Mouse (Mus musculus) olfactory bulb, adult 2 months (tissue): ENCODE results near the gene Itga2.

Experiments used
- CTCF ChIP-seq: fragments of 200-500 bp; IDR thresholded peaks from 2 replicates; pipeline ENCODE4 v1.5.1; 2012; ENCODE audit warnings: low read depth, mild to moderate bottlenecking, low read length, moderate library complexity; ENCODE audit not compliant: insufficient read depth
- POLR2A ChIP-seq: fragments of 200-500 bp; IDR thresholded peaks from 2 replicates; pipeline ENCODE4 v1.6.1; 2012; ENCODE audit warnings: mild to moderate bottlenecking, low read depth, low read length, moderate library complexity; ENCODE audit not compliant: insufficient read depth

DNA sequence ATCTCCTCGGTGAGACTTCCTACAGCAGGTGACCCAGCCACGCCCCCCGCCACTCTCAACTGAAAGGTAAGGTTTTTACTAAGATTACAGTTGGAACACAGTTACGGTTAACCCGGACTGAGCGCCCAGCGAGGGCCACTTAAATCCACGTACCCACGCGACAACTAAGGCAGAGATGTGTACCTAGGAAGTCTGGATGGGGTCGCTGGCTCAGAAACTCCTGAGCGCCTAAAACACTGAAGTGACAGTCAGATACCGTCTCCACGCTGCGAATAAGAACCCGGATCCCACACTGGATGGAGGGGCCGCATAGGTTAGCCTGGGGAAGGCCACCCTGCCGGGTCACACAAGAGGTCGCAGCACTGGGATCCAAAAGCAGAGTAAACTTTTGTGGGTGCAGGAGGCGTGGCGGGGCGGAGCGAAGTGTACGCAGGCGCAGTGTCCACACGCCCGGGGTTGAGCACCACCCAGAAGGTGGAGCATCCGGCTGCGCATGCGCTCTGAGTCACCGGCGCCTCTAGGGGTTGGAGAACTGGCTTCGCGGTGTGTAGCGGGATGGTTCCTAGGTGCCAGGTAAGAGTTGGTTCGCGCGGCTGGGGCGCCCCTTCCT, 114.0 kb downstream of the Itga2 start, which contains the start of gene Mocs2:
- no peak for TF ChIP-seq CTCF
- TF ChIP-seq POLR2A = peak; percentile 67
